Mouse (Mus musculus): ENCODE data around the gene Dnah5.

Dnah5 gene

DNA sequence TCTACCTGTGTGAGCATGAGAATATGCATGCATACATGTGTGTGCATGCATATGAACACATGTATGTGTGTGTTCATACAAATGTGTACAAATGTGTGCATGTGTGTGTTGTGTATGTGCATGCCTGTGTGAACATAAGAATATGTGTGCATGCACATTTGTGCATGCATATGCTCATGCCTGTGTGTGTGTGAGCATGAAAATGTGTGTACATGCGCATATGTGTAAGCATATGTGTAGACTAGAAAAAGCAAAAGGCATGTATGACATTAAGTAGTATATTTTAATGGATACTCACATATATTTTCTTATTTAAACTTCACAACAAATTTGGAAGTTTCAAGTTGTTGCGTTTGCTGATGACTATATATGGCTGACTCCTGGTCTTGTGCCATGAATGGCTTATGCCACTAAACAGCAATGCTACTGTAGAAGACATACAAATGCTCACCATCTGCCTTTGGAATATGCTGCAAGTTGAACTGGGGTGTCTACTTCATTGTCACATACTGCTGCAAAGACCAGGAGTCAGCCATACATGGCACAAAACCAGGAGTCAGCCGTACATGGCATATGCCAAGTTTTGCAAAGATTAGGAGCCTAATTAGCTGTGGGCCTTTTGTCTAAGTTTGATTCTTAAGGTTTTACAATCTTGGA is 263.2 kb downstream of the Dnah5 start:
- no peak for DNase-seq (ENCODE audit: low read depth, low spot score)

- no peak for DNase-seq (ENCODE audit: low read depth, low spot score)
Observed at GRCm38 (mm10) chr15:28473749-28474390, 270.3 kb downstream of the Dnah5 start.

DNA sequence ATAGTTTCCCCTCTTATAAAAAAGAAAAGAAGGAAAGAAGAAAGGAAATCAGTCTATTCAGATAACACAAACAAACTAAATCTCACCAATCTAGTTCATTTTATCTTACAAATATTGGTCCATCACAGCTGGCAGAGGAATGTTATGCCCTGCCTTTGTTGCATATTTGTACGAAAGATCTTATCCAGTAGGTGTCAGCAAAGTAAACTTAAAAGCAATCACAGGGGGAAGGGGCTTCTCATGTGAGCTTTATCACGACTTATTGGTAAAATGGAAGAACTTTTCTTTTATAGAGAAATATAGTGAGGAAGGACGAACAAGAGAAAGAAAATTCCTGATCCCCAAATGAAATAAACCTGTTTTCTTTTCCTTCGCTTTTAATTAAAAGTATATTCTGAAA is 299.3 kb downstream of the Dnah5 start:
- no peak for DNase-seq (ENCODE audit: low read depth, low spot score)

DNA sequence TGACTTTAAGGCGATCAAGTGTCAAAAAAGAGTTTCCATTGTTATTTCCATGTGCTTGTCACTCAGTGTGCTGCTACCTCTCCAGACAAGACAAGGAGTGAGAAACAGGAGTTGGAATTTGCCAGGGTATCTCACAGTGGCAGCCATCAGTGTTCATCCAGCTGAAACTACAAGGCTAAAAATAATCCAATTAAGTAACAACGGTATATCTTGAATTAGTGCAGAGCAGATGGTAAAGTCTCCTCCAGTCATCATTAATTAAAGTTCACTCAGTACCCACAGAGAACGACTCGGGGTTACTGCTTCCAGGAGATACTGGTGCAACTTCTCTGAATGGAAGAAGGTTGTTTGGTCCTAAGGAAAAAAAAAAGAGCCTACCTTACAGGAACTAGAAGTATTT is 311.6 kb downstream of the Dnah5 start:
- DNase-seq (ENCODE audit: low read depth, low spot score) = no peak
